Mouse (Mus musculus): ENCODE results near the gene Zfp13. TPM values are rescaled to one million over a fixed set of nuclear protein-coding genes. Genes with fewer than 3 reads are reported as not detected.

Gene Zfp13
- total and polyA plus RNA-seq, 3 experiments, result 0.08 to 0.38 TPM; not detected in 1

- TF ChIP-seq GATA1 (IDR thresholded peaks at IDR 0.05; ENCODE audit: low read depth, low read length), result no peak
- no peak for TF ChIP-seq UBTF (IDR thresholded peaks at IDR 0.05; ENCODE audit: borderline replicate concordance, insufficient read depth, low read depth, low read length)
- no peak for TF ChIP-seq RAD21 (IDR thresholded peaks at IDR 0.05; ENCODE audit: low read depth, low read length)
- no peak for TF ChIP-seq CHD1 (IDR thresholded peaks at IDR 0.05; ENCODE audit: low read depth, low read length)
- TF ChIP-seq POLR2AphosphoS2 (IDR thresholded peaks at IDR 0.05; ENCODE audit: low read length), result no peak
- no peak for TF ChIP-seq NELFE (IDR thresholded peaks at IDR 0.05; ENCODE audit: low read depth, low read length)
- TF ChIP-seq RCOR1 (IDR thresholded peaks at IDR 0.05; ENCODE audit: low read depth, low read length), result no peak
- TF ChIP-seq POLR2AphosphoS5 (IDR thresholded peaks at IDR 0.05; ENCODE audit: borderline replicate concordance, low read depth, low read length), result no peak
- TF ChIP-seq USF1 (IDR thresholded peaks at IDR 0.05; ENCODE audit: low read depth, low read length), result no peak
- TF ChIP-seq EP300 (IDR thresholded peaks at IDR 0.05; ENCODE audit: low read depth in 1 of 2, low read length in 2 of 2), result no peak
- TF ChIP-seq SMC3 (IDR thresholded peaks at IDR 0.05; ENCODE audit: low read depth, low read length), result no peak
- TF ChIP-seq MYB (IDR thresholded peaks at IDR 0.05; ENCODE audit: low read depth, low read length), result no peak
- no peak for TF ChIP-seq TBP (IDR thresholded peaks at IDR 0.05; ENCODE audit: low read depth, low read length)
- TF ChIP-seq MXI1 (IDR thresholded peaks at IDR 0.05; ENCODE audit: low read depth, low read length), result no peak
- TF ChIP-seq ETS1 (IDR thresholded peaks at IDR 0.05; ENCODE audit: low read depth, low read length), result no peak
- no peak for TF ChIP-seq MAFK (IDR thresholded peaks at IDR 0.05; ENCODE audit: borderline replicate concordance, low read depth, low read length)
- TF ChIP-seq MAX (IDR thresholded peaks at IDR 0.05; ENCODE audit: low read length), result no peak
- no peak for TF ChIP-seq NRF1 (IDR thresholded peaks at IDR 0.05; ENCODE audit: insufficient read depth, low read depth, low read length, poor library complexity, severe bottlenecking)
- Histone ChIP-seq H3K36me3 (ENCODE audit: control insufficient read depth in 1 of 2, insufficient read depth in 2 of 2, low read length in 2 of 2) (peaks cover 0 to 5% of the 10 kb centered on the region in 2 experiments; a peak in 2 of 4 replicates), H3K9me3 (replicated peaks; ENCODE audit: insufficient read depth, low read length) (no peaks in the 10 kb centered on the region), H3K79me2 (ENCODE audit: control insufficient read depth, insufficient read depth, low read length, poor library complexity) (no peaks in the 10 kb centered on the region; the same call in 1 of the 2 replicates), H3K4me3 (ENCODE audit: control insufficient read depth in 1 of 2, insufficient read depth in 1 of 2, low read depth in 2 of 2, low read length in 2 of 2) (no peak overlapping the region), H3K27ac (ENCODE audit: control insufficient read depth, low read depth, low read length) (no peak overlapping the region), H3K27me3 (ENCODE audit: control insufficient read depth in 1 of 2, insufficient read depth in 2 of 2, low read length in 2 of 2) (no peaks in the 10 kb centered on the region), H3K4me1 (ENCODE audit: control insufficient read depth in 1 of 2, insufficient read depth in 2 of 2, low read length in 2 of 2) (peaks cover 0 to 10% of the 10 kb centered on the region in 2 experiments; a peak in 2 of 4 replicates), H3K9ac (ENCODE audit: control insufficient read depth, low read depth, low read length, poor library complexity, severe bottlenecking) (no peak overlapping the region)
- DNase-seq (ENCODE audit: low read depth, low spot score), result no peak
These were observed 45.6 kb downstream of the Zfp13 start for GRCm38 (mm10) chr17:23553634-23554120.

GRCm38 (mm10) chr17:23552896-23553633, 46.2 kb downstream of the Zfp13 start:
- Histone ChIP-seq H3K36me3 (ENCODE audit: control insufficient read depth in 1 of 2, insufficient read depth in 2 of 2, low read length in 2 of 2) (peaks cover 0 to 5% of the 10 kb centered on the region in 2 experiments; a peak in 2 of 4 replicates), H3K79me2 (ENCODE audit: control insufficient read depth, insufficient read depth, low read length, poor library complexity) (no peaks in the 10 kb centered on the region; the same call in 1 of the 2 replicates), H3K4me3 (ENCODE audit: control insufficient read depth in 1 of 2, insufficient read depth in 1 of 2, low read depth in 2 of 2, low read length in 2 of 2) (no peak overlapping the region), H3K9ac (ENCODE audit: control insufficient read depth, low read depth, low read length, poor library complexity, severe bottlenecking) (no peak overlapping the region), H3K4me1 (ENCODE audit: control insufficient read depth in 1 of 2, insufficient read depth in 2 of 2, low read length in 2 of 2) (peaks cover 0 to 10% of the 10 kb centered on the region in 2 experiments; a peak in 2 of 4 replicates), H3K27ac (ENCODE audit: control insufficient read depth, low read depth, low read length) (no peak overlapping the region), H3K27me3 (ENCODE audit: control insufficient read depth in 1 of 2, insufficient read depth in 2 of 2, low read length in 2 of 2) (no peaks in the 10 kb centered on the region), H3K9me3 (replicated peaks; ENCODE audit: insufficient read depth, low read length) (no peaks in the 10 kb centered on the region)
- DNase-seq (ENCODE audit: low read depth, low spot score), result no peak
- TF ChIP-seq NELFE (IDR thresholded peaks at IDR 0.05; ENCODE audit: low read depth, low read length), result no peak
- no peak for TF ChIP-seq EP300 (IDR thresholded peaks at IDR 0.05; ENCODE audit: low read depth in 1 of 2, low read length in 2 of 2)

All from MEL (cell line).